Mouse (Mus musculus) heart, adult 2 months (tissue): Measurements from ENCODE around the gene Rasl12.

ENCODE experiments used
- CTCF ChIP-seq: fragments of 200-600 bp; IDR thresholded peaks from 2 replicates; pipeline ENCODE4 v1.8.1; 2022; ENCODE audit warnings: antibody characterized with exemption, mild to moderate bottlenecking, moderate library complexity
- EP300 ChIP-seq: fragments of 200-500 bp; IDR thresholded peaks from 2 replicates; pipeline ENCODE4 v1.6.1; 2011; ENCODE audit warnings: low read depth, low read length, control low read depth; ENCODE audit not compliant: insufficient read depth

GRCm38 (mm10) chr9:65460732-65461442 lies 62.6 kb downstream of the Rasl12 start, which contains the start of gene Spg21:
- TF ChIP-seq CTCF (no peak), EP300 (0 out of 2 replicates have a peak, but pooled peaks have one; percentile 7)
